Mouse (Mus musculus) T-helper 2 cell (primary cell): Measurements from ENCODE around the gene Twnk.

Source experiments
- in situ Hi-C: fragments of 300-600 bp; cut with MboI, MseI; formaldehyde crosslinking; loops from one replicate; pipeline ENCODE4 v1.15.1; 2025; ENCODE audit warnings: high pct_unique_total_duplicates

Gene Twnk

GRCm38 (mm10) chr19:45002301-45002700 is 3.2 kb upstream of the Twnk start:
- in situ Hi-C loops, result no loop called here

GRCm38 (mm10) chr19:45003740-45004516 is 1.5 kb upstream of the Twnk start:
- in situ Hi-C loops, result no loop called here

GRCm38 (mm10) chr19:45005957-45006712 is 672 bp downstream of the Twnk start, which contains the start of gene Mrpl43:
Gene Mrpl43, minus strand, starts transcription at chr19:45006442.
- in situ Hi-C loops, result no loop called here

- in situ Hi-C loops, result no loop called here
Measured at GRCm38 (mm10) chr19:45007021-45007420, 1.6 kb downstream of the Twnk start.

- in situ Hi-C loops, result no loop called here
Measured at GRCm38 (mm10) chr19:45007425-45008191, 2.1 kb downstream of the Twnk start.

- in situ Hi-C loops, result no loop called here
Measured at GRCm38 (mm10) chr19:45010646-45011045, 5.2 kb downstream of the Twnk start.

- in situ Hi-C loops, result no loop called here
Measured at GRCm38 (mm10) chr19:45012219-45012618, 6.8 kb downstream of the Twnk start.

- in situ Hi-C loops, result no loop called here
Measured at GRCm38 (mm10) chr19:45012636-45013035, 7.2 kb downstream of the Twnk start.

- in situ Hi-C loops, result no loop called here
Measured at GRCm38 (mm10) chr19:45013581-45014225, 8.2 kb downstream of the Twnk start.

GRCm38 (mm10) chr19:45014335-45014971 is 9.0 kb downstream of the Twnk start, which contains the start of gene Lzts2:
Gene Lzts2, plus strand, starts transcription at chr19:45014414.
- in situ Hi-C loops, result no loop called here

- in situ Hi-C loops, result no loop called here
Measured at GRCm38 (mm10) chr19:45014981-45015402, 9.5 kb downstream of the Twnk start.

GRCm38 (mm10) chr19:45015518-45016281 is 10.2 kb downstream of the Twnk start:
- in situ Hi-C loops, result no loop called here

- in situ Hi-C loops, result no loop called here
Measured at GRCm38 (mm10) chr19:45016341-45017215, 11.1 kb downstream of the Twnk start.

GRCm38 (mm10) chr19:45017216-45017771 is 11.8 kb downstream of the Twnk start:
- in situ Hi-C loops, result no loop called here

- in situ Hi-C loops, result no loop called here
Measured at GRCm38 (mm10) chr19:45017909-45018308, 12.4 kb downstream of the Twnk start.

GRCm38 (mm10) chr19:45018351-45018831 is 12.9 kb downstream of the Twnk start:
- in situ Hi-C loops, result no loop called here

GRCm38 (mm10) chr19:45020348-45020747 is 14.9 kb downstream of the Twnk start:
- in situ Hi-C loops, result no loop called here

- in situ Hi-C loops, result no loop called here
Measured at GRCm38 (mm10) chr19:45021362-45021761, 15.9 kb downstream of the Twnk start.

- in situ Hi-C loops, result no loop called here
Measured at GRCm38 (mm10) chr19:45023993-45024392, 18.5 kb downstream of the Twnk start.
